Mouse (Mus musculus): ENCODE data around the gene Adarb2. TPM values are rescaled to one million over a fixed set of nuclear protein-coding genes. Genes with fewer than 3 reads are reported as not detected.

The Adarb2 gene
- polyA plus RNA-seq, 1 experiment from 2014 or later, result 0.15 TPM

- H3K4me3 ChIP-seq (ENCODE audit: control insufficient read depth in 1 of 2, insufficient read depth in 1 of 2, low read depth in 1 of 2, low read length in 2 of 2), result no peak overlapping the region
- H3K27me3 ChIP-seq (ENCODE audit: control insufficient read depth, insufficient read depth, low read length), result no peaks in the 10 kb centered on the region
- no peak overlapping the region for H3K9ac ChIP-seq (ENCODE audit: low read length)
- WGBS, result 68% methylated on average over 8 of the region's 8 CpGs
- no peak overlapping the region for H3K27ac ChIP-seq (replicated peaks in 1 of 2; ENCODE audit: control insufficient read depth in 1 of 2, insufficient read depth in 1 of 2, low read depth in 2 of 2, low read length in 2 of 2)
- no peak overlapping the region for H3K4me2 ChIP-seq (ENCODE audit: low read length)
- H3K9me3 ChIP-seq (ENCODE audit: control insufficient read depth, low read length), result no peaks in the 10 kb centered on the region
- ATAC-seq (ENCODE audit: insufficient number of reproducible peaks, insufficient read depth, low FRiP score, low read depth), result no peak
- no peaks in the 10 kb centered on the region for H3K36me3 ChIP-seq (ENCODE audit: control insufficient read depth, insufficient read depth, low read length)
- H3K4me1 ChIP-seq (ENCODE audit: control insufficient read depth in 2 of 2, insufficient read depth in 2 of 2, low read length in 2 of 2), result no peaks in the 10 kb centered on the region
Observed at GRCm38 (mm10) chr13:8448192-8448879, 245.7 kb downstream of the Adarb2 start.

- 89% methylated on average over 4 of the region's 4 CpGs for WGBS
- no peak for ATAC-seq (ENCODE audit: insufficient number of reproducible peaks, insufficient read depth, low FRiP score, low read depth)
- H3K36me3 ChIP-seq (ENCODE audit: control insufficient read depth, insufficient read depth, low read length), result no peaks in the 10 kb centered on the region
- no peak overlapping the region for H3K9ac ChIP-seq (ENCODE audit: low read length)
- no peaks in the 10 kb centered on the region for H3K9me3 ChIP-seq (ENCODE audit: control insufficient read depth, low read length)
- no peak overlapping the region for H3K4me2 ChIP-seq (ENCODE audit: low read length)
- no peaks in the 10 kb centered on the region for H3K4me1 ChIP-seq (ENCODE audit: control insufficient read depth in 2 of 2, insufficient read depth in 2 of 2, low read length in 2 of 2)
- H3K27ac ChIP-seq (replicated peaks in 1 of 2; ENCODE audit: control insufficient read depth in 1 of 2, insufficient read depth in 1 of 2, low read depth in 2 of 2, low read length in 2 of 2), result no peak overlapping the region
- H3K4me3 ChIP-seq (ENCODE audit: control insufficient read depth in 1 of 2, insufficient read depth in 1 of 2, low read depth in 1 of 2, low read length in 2 of 2), result no peak overlapping the region
- H3K27me3 ChIP-seq (ENCODE audit: control insufficient read depth, insufficient read depth, low read length), result no peaks in the 10 kb centered on the region
Observed at GRCm38 (mm10) chr13:8451581-8451980, 248.9 kb downstream of the Adarb2 start.

- 54% methylated on average over 3 of the region's 3 CpGs for WGBS
- H3K4me1 ChIP-seq (ENCODE audit: control insufficient read depth in 2 of 2, insufficient read depth in 2 of 2, low read length in 2 of 2), result no peaks in the 10 kb centered on the region
- H3K4me3 ChIP-seq (ENCODE audit: control insufficient read depth in 1 of 2, insufficient read depth in 1 of 2, low read depth in 1 of 2, low read length in 2 of 2), result no peak overlapping the region
- no peaks in the 10 kb centered on the region for H3K9me3 ChIP-seq (ENCODE audit: control insufficient read depth, low read length)
- H3K9ac ChIP-seq (ENCODE audit: low read length), result no peak overlapping the region
- ATAC-seq (ENCODE audit: insufficient number of reproducible peaks, insufficient read depth, low FRiP score, low read depth), result no peak
- no peak overlapping the region for H3K27ac ChIP-seq (replicated peaks in 1 of 2; ENCODE audit: control insufficient read depth in 1 of 2, insufficient read depth in 1 of 2, low read depth in 2 of 2, low read length in 2 of 2)
- H3K4me2 ChIP-seq (ENCODE audit: low read length), result no peak overlapping the region
- H3K36me3 ChIP-seq (ENCODE audit: control insufficient read depth, insufficient read depth, low read length), result no peaks in the 10 kb centered on the region
- H3K27me3 ChIP-seq (ENCODE audit: control insufficient read depth, insufficient read depth, low read length), result no peaks in the 10 kb centered on the region
Observed at GRCm38 (mm10) chr13:8456886-8457285, 254.2 kb downstream of the Adarb2 start.

GRCm38 (mm10) chr13:8457831-8458230, 255.2 kb downstream of the Adarb2 start:
- H3K36me3 ChIP-seq (ENCODE audit: control insufficient read depth, insufficient read depth, low read length), result no peaks in the 10 kb centered on the region
- no peak for ATAC-seq (ENCODE audit: insufficient number of reproducible peaks, insufficient read depth, low FRiP score, low read depth)
- H3K27me3 ChIP-seq (ENCODE audit: control insufficient read depth, insufficient read depth, low read length), result no peaks in the 10 kb centered on the region
- H3K27ac ChIP-seq (replicated peaks in 1 of 2; ENCODE audit: control insufficient read depth in 1 of 2, insufficient read depth in 1 of 2, low read depth in 2 of 2, low read length in 2 of 2), result no peak overlapping the region
- no peak overlapping the region for H3K4me3 ChIP-seq (ENCODE audit: control insufficient read depth in 1 of 2, insufficient read depth in 1 of 2, low read depth in 1 of 2, low read length in 2 of 2)
- H3K4me1 ChIP-seq (ENCODE audit: control insufficient read depth in 2 of 2, insufficient read depth in 2 of 2, low read length in 2 of 2), result no peaks in the 10 kb centered on the region
- WGBS, result 66% methylated on average over 3 of the region's 3 CpGs
- no peak overlapping the region for H3K4me2 ChIP-seq (ENCODE audit: low read length)
- H3K9me3 ChIP-seq (ENCODE audit: control insufficient read depth, low read length), result no peaks in the 10 kb centered on the region
- no peak overlapping the region for H3K9ac ChIP-seq (ENCODE audit: low read length)

- no peak for ATAC-seq (ENCODE audit: insufficient number of reproducible peaks, insufficient read depth, low FRiP score, low read depth)
- WGBS, result 76% methylated on average over 12 of the region's 12 CpGs
- no peaks in the 10 kb centered on the region for H3K36me3 ChIP-seq (ENCODE audit: control insufficient read depth, insufficient read depth, low read length)
- H3K27me3 ChIP-seq (ENCODE audit: control insufficient read depth, insufficient read depth, low read length), result no peaks in the 10 kb centered on the region
- H3K9ac ChIP-seq (ENCODE audit: low read length), result no peak overlapping the region
- no peak overlapping the region for H3K4me2 ChIP-seq (ENCODE audit: low read length)
- no peaks in the 10 kb centered on the region for H3K4me1 ChIP-seq (ENCODE audit: control insufficient read depth in 2 of 2, insufficient read depth in 2 of 2, low read length in 2 of 2)
- no peak overlapping the region for H3K4me3 ChIP-seq (ENCODE audit: control insufficient read depth in 1 of 2, insufficient read depth in 1 of 2, low read depth in 1 of 2, low read length in 2 of 2)
- no peak overlapping the region for H3K27ac ChIP-seq (replicated peaks in 1 of 2; ENCODE audit: control insufficient read depth in 1 of 2, insufficient read depth in 1 of 2, low read depth in 2 of 2, low read length in 2 of 2)
- no peaks in the 10 kb centered on the region for H3K9me3 ChIP-seq (ENCODE audit: control insufficient read depth, low read length)
Observed at GRCm38 (mm10) chr13:8467591-8468366, 265.1 kb downstream of the Adarb2 start.

GRCm38 (mm10) chr13:8476237-8476636, 273.6 kb downstream of the Adarb2 start:
- no peak overlapping the region for H3K4me2 ChIP-seq (ENCODE audit: low read length)
- no peaks in the 10 kb centered on the region for H3K36me3 ChIP-seq (ENCODE audit: control insufficient read depth, insufficient read depth, low read length)
- ATAC-seq (ENCODE audit: insufficient number of reproducible peaks, insufficient read depth, low FRiP score, low read depth), result no peak
- 0 out of 2 replicates have a peak, but pooled peaks cover 3% of the 10 kb centered on the region for H3K9me3 ChIP-seq (ENCODE audit: control insufficient read depth, low read length)
- no peak overlapping the region for H3K27ac ChIP-seq (replicated peaks in 1 of 2; ENCODE audit: control insufficient read depth in 1 of 2, insufficient read depth in 1 of 2, low read depth in 2 of 2, low read length in 2 of 2)
- H3K4me3 ChIP-seq (ENCODE audit: control insufficient read depth in 1 of 2, insufficient read depth in 1 of 2, low read depth in 1 of 2, low read length in 2 of 2), result no peak overlapping the region
- no peaks in the 10 kb centered on the region for H3K27me3 ChIP-seq (ENCODE audit: control insufficient read depth, insufficient read depth, low read length)
- 63% methylated on average over 3 of the region's 3 CpGs for WGBS
- H3K9ac ChIP-seq (ENCODE audit: low read length), result no peak overlapping the region
- H3K4me1 ChIP-seq (ENCODE audit: control insufficient read depth in 2 of 2, insufficient read depth in 2 of 2, low read length in 2 of 2), result no peaks in the 10 kb centered on the region

- Histone ChIP-seq H3K27ac (replicated peaks in 1 of 2; ENCODE audit: control insufficient read depth in 1 of 2, insufficient read depth in 1 of 2, low read depth in 2 of 2, low read length in 2 of 2) (no peak overlapping the region), H3K27me3 (ENCODE audit: control insufficient read depth, insufficient read depth, low read length) (no peaks in the 10 kb centered on the region), H3K9me3 (ENCODE audit: control insufficient read depth, low read length) (0 out of 2 replicates have a peak, but pooled peaks cover 3% of the 10 kb centered on the region), H3K36me3 (ENCODE audit: control insufficient read depth, insufficient read depth, low read length) (no peaks in the 10 kb centered on the region), H3K4me2 (ENCODE audit: low read length) (no peak overlapping the region), H3K4me1 (ENCODE audit: control insufficient read depth in 2 of 2, insufficient read depth in 2 of 2, low read length in 2 of 2) (no peaks in the 10 kb centered on the region), H3K4me3 (ENCODE audit: control insufficient read depth in 1 of 2, insufficient read depth in 1 of 2, low read depth in 1 of 2, low read length in 2 of 2) (no peak overlapping the region), H3K9ac (ENCODE audit: low read length) (no peak overlapping the region)
- 86% methylated on average over 1 of the region's 1 CpGs for WGBS
- no peak for ATAC-seq (ENCODE audit: insufficient number of reproducible peaks, insufficient read depth, low FRiP score, low read depth)
Observed at GRCm38 (mm10) chr13:8478731-8479130, 276.1 kb downstream of the Adarb2 start.
